Mouse (Mus musculus) heart, embryonic 11.5 days (tissue): ENCODE results near the gene Lrrc4. TPM values are rescaled to one million over a fixed set of nuclear protein-coding genes. Genes with fewer than 3 reads are reported as not detected.

Experiments used
- ATAC-seq: fragments of 200-750 bp; cut with Nextera tagmentation; replicated peaks from 2 replicates; pipeline ENCODE4 v1.8.0; 2017; ENCODE audit warnings: moderate library complexity; ENCODE audit not compliant: insufficient number of reproducible peaks, low FRiP score, low TSS enrichment
- H3K27ac ChIP-seq: fragments of 300-500 bp; sonication (generic); 2 replicates; pipeline ENCODE4 v1.5.1; 2014; ENCODE audit warnings: mild to moderate bottlenecking, low read depth, low read length
- H3K27me3 ChIP-seq: fragments of 300-500 bp; sonication (generic); 2 replicates; pipeline ENCODE4 v1.6.1; 2014; ENCODE audit warnings: mild to moderate bottlenecking, low read length, mixed read lengths; ENCODE audit not compliant: control insufficient read depth, insufficient read depth
- H3K36me3 ChIP-seq: fragments of 300-500 bp; sonication (generic); 2 replicates; pipeline ENCODE4 v1.6.1; 2014; ENCODE audit warnings: mild to moderate bottlenecking, low read length, moderate library complexity, mixed read lengths; ENCODE audit not compliant: control insufficient read depth, insufficient read depth
- H3K4me1 ChIP-seq: fragments of 300-500 bp; sonication (generic); 2 replicates; pipeline ENCODE4 v1.6.1; 2014; ENCODE audit warnings: low read length; ENCODE audit not compliant: control insufficient read depth, insufficient read depth
- H3K4me2 ChIP-seq: fragments of 300-500 bp; sonication (generic); 2 replicates; pipeline ENCODE4 v1.6.1; 2014; ENCODE audit warnings: mild to moderate bottlenecking, moderate library complexity
- H3K4me3 ChIP-seq: fragments of 300-500 bp; sonication (generic); 2 replicates; pipeline ENCODE4 v1.5.1; 2014; ENCODE audit warnings: low read depth, low read length
- H3K9ac ChIP-seq: fragments of 300-500 bp; sonication (generic); 2 replicates; pipeline ENCODE4 v1.6.1; 2014; ENCODE audit warnings: mild to moderate bottlenecking, low read depth, low read length, moderate library complexity
- H3K9me3 ChIP-seq: fragments of 300-500 bp; sonication (generic); replicated peaks from 2 replicates; pipeline ENCODE4 v1.6.1; 2016; ENCODE audit warnings: low read length; ENCODE audit not compliant: control insufficient read depth
- WGBS: fragments of 180-500 bp; shearing (Covaris S2); extraction: QIAGEN DNeasy Blood & Tissue Kit; methylation state at CpG from one replicate; pipeline ENCODE4 v1.1.7; 2014; ENCODE audit not compliant: insufficient replicate concordance; 5-methylcytosine and 5-hydroxymethylcytosine counted together
- polyA plus RNA-seq: library from polyadenylated mRNA; unstranded; fragments of >200 nt; fragmentation: Nextera tagmentation; extraction: Ambion mirVana; gene quantifications from 2 replicates; pipeline ENCODE4 v1.2.1, GENCODE M21; 2014

The Lrrc4 gene
- polyA plus RNA-seq, 1 experiment from 2014 or later, result 1.1 TPM

DNA sequence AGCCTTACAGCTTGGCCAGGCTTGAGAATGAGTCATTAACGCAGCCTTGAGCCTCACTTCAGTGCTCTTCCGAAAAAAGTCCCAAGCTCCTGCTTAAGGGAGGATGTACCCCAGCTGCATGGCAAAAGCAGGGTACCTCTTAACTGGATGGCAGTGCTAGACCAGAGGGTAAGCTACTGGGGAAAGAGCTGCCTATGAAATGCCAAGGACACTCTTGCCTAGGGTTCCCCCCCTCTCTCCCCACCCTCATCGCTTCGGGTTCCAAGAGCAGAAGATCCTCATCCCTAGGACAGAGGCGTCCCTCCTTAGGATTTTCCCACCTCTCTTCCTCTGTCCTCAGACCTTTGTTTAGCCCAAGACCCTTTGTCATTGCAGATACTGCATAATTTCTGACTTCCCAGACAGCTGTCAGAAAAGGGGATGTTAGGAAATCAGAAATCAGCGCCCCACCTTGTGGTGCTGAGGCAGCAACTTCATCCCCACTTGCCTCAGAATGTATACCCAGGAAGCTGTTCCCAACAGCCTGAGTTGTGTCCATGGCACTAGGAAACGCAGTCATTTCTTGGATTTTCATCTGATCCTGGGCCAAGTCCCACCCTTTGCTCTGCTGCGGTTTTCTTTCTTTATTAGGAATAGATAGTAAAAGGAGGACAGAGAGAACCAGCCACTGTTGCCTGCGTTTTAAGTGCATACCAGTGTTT is 4.7 kb downstream of the Lrrc4 start:
- Histone ChIP-seq H3K27me3 (peaks cover 14% of the 10 kb centered on the region), H3K36me3 (no peaks in the 10 kb centered on the region), H3K4me2 (no peak overlapping the region), H3K27ac (no peak overlapping the region), H3K9me3 (no peaks in the 10 kb centered on the region), H3K4me3 (no peak overlapping the region), H3K4me1 (peaks cover 6% of the 10 kb centered on the region; the same call in 1 of the 2 replicates), H3K9ac (no peak overlapping the region)
- WGBS, result 66% methylated on average over 9 of the region's 9 CpGs
- no peak for ATAC-seq

DNA sequence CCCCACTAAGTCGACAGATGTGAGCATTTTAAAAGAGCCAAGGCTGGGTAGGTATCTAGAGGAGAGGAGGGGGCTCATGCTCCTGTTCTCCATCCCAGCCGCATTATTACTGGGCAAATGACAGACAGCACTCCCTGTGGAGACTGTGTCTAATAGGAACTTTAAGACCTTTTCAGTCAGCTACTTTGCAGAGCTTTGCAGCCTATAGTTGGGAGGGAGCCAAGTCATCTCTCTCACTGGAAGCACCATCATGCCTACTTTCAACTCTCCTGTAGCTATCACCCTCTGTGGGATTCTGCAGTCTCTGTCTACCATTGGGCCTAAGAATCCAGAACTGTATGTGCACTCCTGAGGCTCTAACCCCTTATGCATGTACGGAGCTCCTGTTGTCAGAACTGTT is 5.7 kb downstream of the Lrrc4 start:
- WGBS, result 81% methylated on average over 3 of the region's 3 CpGs

DNA sequence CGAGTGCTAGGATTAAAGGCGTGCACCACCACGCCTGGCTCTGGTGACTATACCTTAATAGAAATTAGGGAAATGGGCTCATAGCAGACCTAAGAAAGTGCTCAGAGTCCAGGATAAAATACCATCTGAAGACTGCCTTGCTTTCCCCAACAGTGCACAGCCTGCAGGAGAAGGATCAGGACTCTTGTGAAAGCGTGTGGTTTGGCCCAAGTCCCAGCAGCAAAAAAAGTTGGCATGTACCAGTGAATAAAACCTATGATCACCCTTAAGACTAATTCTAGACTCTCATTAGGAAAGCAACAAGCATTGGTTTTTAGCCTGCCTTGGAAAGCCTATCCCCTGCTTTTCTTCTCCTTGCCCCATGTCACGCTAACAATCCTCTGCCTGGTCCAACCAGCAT is 7.7 kb downstream of the Lrrc4 start:
- H3K9ac ChIP-seq, result no peak overlapping the region
- H3K9me3 ChIP-seq, result no peaks in the 10 kb centered on the region
- no peak for ATAC-seq
- H3K4me3 ChIP-seq, result no peak overlapping the region
- H3K36me3 ChIP-seq, result no peaks in the 10 kb centered on the region
- H3K27ac ChIP-seq, result no peak overlapping the region
- no peaks in the 10 kb centered on the region for H3K27me3 ChIP-seq
- WGBS, result 90% methylated on average over 5 of the region's 5 CpGs
- H3K4me1 ChIP-seq, result peaks cover 9% of the 10 kb centered on the region
- no peak overlapping the region for H3K4me2 ChIP-seq

More for the DNA sequence above, 5.7 kb downstream of the Lrrc4 start:
- H3K4me1 ChIP-seq, result peaks cover 1% of the 10 kb centered on the region; the same call in 1 of the 2 replicates
- no peak overlapping the region for H3K27ac ChIP-seq
- H3K4me2 ChIP-seq, result no peak overlapping the region
- H3K9ac ChIP-seq, result no peak overlapping the region
- no peaks in the 10 kb centered on the region for H3K9me3 ChIP-seq
- H3K4me3 ChIP-seq, result no peak overlapping the region
- ATAC-seq, result no peak
- peaks cover 8% of the 10 kb centered on the region for H3K27me3 ChIP-seq
- no peaks in the 10 kb centered on the region for H3K36me3 ChIP-seq

DNA sequence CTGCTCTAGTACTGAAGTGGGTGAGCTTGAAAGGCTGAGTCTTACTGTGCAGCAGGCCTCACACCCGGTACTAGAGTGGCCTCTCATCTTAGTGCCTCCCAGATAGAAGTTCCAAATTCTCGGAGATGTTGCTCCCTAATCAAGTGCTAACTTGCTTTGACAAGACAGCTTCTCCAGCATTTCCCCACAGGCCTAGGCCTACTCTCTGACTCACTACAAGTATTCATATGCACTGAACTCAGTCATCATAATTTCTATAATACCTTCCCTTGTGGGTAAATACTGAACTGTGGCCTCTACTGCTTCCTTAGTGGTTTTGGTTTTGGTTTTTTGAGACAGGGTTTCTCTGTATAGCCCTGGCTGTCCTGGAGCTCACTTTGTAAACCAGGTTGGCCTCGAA is 8.2 kb downstream of the Lrrc4 start:
- H3K36me3 ChIP-seq, result no peaks in the 10 kb centered on the region
- no peaks in the 10 kb centered on the region for H3K27me3 ChIP-seq
- peaks cover 9% of the 10 kb centered on the region for H3K4me1 ChIP-seq
- ATAC-seq, result no peak
- H3K9me3 ChIP-seq, result no peaks in the 10 kb centered on the region
- H3K4me2 ChIP-seq, result no peak overlapping the region
- no peak overlapping the region for H3K4me3 ChIP-seq
- H3K27ac ChIP-seq, result no peak overlapping the region
- no peak overlapping the region for H3K9ac ChIP-seq
- WGBS, result 78% methylated on average over 3 of the region's 3 CpGs

DNA sequence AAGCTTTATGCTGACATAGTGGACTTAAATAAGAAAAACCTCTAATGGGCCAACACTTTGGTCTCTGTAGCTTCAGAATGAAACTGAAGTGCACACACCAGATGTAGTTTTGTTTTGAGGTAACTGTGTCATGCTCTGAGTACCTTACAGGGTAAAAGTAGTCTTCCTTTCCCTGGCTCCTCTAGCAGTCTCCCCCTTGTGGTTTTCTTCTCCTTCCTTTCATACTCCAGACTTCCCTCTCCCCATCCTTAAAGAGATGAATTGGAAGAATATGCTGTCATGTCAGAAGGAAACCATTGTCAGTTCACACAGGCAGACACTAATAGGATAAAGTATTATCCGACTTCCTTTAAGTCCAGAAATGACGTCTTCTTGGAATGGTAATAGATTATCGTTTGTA is 9.3 kb downstream of the Lrrc4 start:
- H3K36me3 ChIP-seq, result no peaks in the 10 kb centered on the region
- no peak overlapping the region for H3K9ac ChIP-seq
- H3K4me1 ChIP-seq, result peaks cover 9% of the 10 kb centered on the region
- no peak for ATAC-seq
- no peak overlapping the region for H3K4me3 ChIP-seq
- no peak overlapping the region for H3K4me2 ChIP-seq
- H3K27me3 ChIP-seq, result no peaks in the 10 kb centered on the region
- H3K27ac ChIP-seq, result no peak overlapping the region
- 70% methylated on average over 3 of the region's 3 CpGs for WGBS
- H3K9me3 ChIP-seq, result no peaks in the 10 kb centered on the region

DNA sequence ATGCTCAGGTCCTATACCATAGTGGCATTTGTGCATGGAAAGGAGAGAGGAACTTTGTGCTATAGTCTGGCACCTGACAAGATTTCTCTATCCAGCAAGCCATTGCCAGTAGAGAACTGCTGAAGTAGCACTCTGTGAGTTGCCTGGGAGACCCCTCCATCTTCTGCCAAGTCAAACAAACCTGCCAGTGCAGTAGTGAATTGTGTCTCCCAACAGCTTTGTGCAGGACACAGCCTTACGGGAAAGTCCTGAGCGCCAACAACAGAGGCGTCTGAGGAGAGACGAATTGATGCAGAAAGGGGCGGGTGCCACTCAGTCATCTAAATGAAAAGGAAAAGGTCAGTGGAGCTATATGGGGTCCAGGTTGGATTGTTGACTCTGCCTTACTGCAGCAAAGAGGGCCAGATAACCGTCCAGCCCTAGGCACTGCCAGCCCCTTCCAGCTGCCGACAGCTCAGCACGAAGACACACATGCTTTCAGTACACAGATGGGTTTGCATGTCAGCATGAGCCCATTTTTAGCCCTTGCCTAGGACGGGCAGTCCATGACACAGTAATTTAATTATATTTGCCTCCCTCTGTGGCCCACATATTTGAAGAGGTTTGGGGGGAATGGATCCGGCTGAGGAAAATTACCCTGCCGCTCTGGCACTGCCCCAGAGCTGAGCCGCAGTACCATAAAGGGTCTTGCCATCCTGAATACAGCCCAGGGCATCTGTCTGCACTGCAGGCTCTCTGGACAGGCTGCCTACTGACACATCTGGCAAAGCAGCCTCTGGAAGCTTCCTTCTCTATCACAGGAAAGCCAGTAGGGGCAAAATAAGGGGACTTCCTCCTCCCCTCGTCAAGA is 11.8 kb downstream of the Lrrc4 start:
- H3K27me3 ChIP-seq, result no peaks in the 10 kb centered on the region
- no peak overlapping the region for H3K27ac ChIP-seq
- H3K9ac ChIP-seq, result no peak overlapping the region
- 71% methylated on average over 13 of the region's 13 CpGs for WGBS
- ATAC-seq, result no peak
- H3K4me3 ChIP-seq, result no peak overlapping the region
- no peaks in the 10 kb centered on the region for H3K36me3 ChIP-seq
- no peaks in the 10 kb centered on the region for H3K9me3 ChIP-seq
- no peak overlapping the region for H3K4me2 ChIP-seq
- H3K4me1 ChIP-seq, result peaks cover 23% of the 10 kb centered on the region

DNA sequence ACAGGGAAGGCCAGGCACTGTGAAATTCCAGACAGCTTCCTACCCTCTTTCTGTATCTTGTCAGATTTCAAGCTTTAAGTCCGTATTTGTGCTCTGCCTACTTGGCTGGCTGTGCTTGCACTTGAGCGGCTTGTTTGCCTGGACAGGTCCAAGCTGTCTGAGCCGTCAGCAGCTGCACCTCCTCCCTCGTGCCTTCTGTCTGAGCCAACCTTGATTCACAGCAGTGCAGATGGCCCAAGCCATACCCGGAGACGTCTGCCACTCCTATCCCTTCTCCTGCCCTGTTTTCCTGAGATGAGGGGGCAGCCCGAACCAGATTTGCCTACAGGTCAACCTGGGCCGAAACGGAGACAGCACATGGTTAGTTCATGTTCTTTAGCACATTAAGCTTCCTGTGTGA is 14.5 kb downstream of the Lrrc4 start:
- 0 out of 2 replicates have a peak overlapping the region, but pooled peaks have one; percentile 16 for H3K9ac ChIP-seq
- no peaks in the 10 kb centered on the region for H3K36me3 ChIP-seq
- 49% methylated on average over 9 of the region's 9 CpGs for WGBS
- H3K4me3 ChIP-seq, result no peak overlapping the region
- ATAC-seq, result no peak
- H3K4me2 ChIP-seq, result no peak overlapping the region
- H3K4me1 ChIP-seq, result peaks cover 28% of the 10 kb centered on the region
- no peaks in the 10 kb centered on the region for H3K9me3 ChIP-seq
- no peaks in the 10 kb centered on the region for H3K27me3 ChIP-seq
- no peak overlapping the region for H3K27ac ChIP-seq

DNA sequence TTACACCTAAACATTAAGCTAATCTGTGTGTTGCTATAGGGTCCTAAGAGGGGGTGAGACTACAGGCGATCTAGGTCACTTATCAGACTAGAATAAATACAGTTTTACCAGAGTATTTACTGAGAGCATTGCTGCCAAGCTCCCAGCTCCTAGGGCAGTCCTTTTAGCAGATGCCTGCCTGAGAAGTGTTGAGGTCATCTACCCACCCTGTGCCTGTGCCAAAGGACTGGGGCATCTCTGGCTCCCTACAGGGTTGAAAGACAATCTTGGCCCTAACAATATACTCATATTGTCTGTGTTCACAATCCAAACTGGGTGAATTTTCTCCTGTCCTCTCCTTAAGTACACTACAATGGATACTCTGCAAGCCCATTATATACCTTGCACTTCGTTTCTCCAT is 16.7 kb downstream of the Lrrc4 start:
- Histone ChIP-seq H3K4me2 (no peak overlapping the region), H3K9me3 (no peaks in the 10 kb centered on the region), H3K27ac (no peak overlapping the region), H3K36me3 (no peaks in the 10 kb centered on the region), H3K4me1 (peaks cover 37% of the 10 kb centered on the region), H3K4me3 (no peak overlapping the region), H3K9ac (no peak overlapping the region), H3K27me3 (no peaks in the 10 kb centered on the region)
- ATAC-seq, result no peak
- 72% methylated on average over 2 of the region's 2 CpGs for WGBS
